Mouse (Mus musculus) T-helper 2 cell (primary cell): ENCODE data around the gene Tet3.

Source experiments
- in situ Hi-C: fragments of 300-600 bp; cut with MboI, MseI; formaldehyde crosslinking; loops from one replicate; pipeline ENCODE4 v1.15.1; 2025; ENCODE audit warnings: high pct_unique_total_duplicates

Gene Tet3

DNA sequence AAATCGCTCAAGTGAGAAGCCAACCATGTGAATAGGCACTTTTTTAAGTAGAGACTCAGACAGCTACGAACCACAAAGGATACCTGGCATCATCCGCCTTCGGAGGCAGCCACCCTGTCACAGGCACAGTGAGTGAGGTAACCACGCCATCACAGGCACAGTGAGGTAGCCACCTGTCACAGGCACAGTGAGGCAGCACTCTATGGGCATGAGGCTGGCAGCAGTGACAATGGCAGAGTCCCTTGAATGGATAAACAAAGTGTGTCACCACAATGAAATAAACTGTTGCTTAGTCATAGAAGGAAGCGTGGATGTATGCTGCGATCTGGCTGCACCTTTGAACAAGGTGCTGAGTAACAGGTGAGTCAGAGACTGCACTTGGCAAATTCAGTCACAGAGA, 19.7 kb upstream of the Tet3 start:
- in situ Hi-C loops, result no loop called here

DNA sequence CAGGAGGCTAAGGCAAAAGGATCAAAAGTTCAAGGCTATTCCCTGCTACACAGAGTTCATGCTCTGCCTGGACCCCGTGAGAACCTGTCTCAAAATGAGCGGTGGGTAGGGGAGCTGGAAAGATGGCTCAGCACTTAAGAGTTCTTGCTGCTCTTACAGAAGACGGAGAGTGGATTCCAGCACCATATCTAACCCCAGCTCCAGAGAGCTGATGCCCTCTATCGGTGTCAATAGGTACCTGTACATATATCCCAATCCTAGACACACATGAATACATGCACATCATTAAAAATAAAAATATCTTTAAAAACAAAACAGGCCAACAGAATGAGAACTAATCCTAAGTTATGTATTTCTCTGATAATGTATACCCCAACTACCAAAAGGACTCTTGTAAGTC, 19.3 kb upstream of the Tet3 start:
- in situ Hi-C loops, result no loop called here

DNA sequence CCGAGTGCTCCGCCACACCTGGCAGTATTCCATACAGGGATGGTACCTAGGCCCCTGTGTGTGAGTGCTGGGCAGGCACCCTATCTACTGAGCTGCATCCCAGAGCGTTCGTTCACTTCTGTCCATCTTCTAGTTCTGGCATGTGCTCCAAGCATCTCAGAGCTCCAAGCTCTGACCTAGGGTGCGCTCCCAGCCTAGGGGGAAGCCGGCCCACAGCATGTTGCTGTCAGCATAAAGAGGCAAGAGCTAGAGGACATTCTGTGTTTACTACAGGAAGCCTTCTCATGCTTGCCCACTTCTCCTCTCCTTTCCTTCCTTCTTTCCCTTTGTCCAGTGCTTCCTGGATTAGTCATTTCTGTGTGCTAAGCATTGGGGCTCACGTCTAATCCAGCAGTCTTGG, 16.5 kb upstream of the Tet3 start:
- in situ Hi-C loops, result no loop called here

DNA sequence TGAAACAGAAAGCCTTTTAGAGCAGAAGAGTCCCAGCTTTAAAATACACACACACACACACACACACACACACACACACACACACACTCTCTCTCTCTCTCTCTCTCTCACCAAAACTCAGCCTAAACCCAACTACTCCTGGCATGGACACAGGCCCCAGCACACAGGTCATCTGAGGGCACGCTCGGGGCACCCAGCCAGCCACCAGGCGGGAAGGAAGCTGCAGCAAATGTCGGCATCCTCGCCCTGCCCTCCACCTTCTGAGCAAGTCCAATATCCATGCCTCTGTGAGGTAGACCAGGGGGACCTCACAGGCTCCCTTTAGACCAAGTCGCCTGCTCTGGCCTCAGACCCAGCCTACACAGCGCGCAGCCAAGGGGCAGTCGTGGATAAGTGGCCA, 14.4 kb upstream of the Tet3 start:
- in situ Hi-C loops, result no loop called here

DNA sequence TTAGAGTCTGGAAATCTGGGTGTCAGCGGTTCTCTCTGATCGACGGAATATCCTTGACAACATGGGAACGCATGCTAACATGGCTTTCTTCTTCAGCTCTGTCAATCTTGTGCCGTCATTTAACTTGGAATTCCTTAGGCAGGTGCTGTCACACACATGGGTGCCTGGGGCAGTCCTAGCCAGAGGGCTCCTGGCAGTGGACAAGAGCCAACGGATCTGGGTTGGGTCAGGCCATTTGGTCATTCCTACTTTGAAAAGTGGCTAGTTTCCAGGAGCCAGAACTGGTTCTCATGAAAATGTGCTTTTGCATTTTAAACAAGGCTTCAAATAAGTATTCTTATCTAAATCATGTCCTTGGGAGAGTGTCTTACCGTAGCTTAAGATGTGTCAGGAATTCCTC, 12.9 kb upstream of the Tet3 start:
- in situ Hi-C loops, result no loop called here

- in situ Hi-C loops, result loop anchor here (5.0 kb wide), 1 partner anchor 33 kb away; no protein-coding TSS in a partner anchor
These were observed 5.1 kb upstream of the Tet3 start for GRCm38 (mm10) chr6:83464011-83464410.

DNA sequence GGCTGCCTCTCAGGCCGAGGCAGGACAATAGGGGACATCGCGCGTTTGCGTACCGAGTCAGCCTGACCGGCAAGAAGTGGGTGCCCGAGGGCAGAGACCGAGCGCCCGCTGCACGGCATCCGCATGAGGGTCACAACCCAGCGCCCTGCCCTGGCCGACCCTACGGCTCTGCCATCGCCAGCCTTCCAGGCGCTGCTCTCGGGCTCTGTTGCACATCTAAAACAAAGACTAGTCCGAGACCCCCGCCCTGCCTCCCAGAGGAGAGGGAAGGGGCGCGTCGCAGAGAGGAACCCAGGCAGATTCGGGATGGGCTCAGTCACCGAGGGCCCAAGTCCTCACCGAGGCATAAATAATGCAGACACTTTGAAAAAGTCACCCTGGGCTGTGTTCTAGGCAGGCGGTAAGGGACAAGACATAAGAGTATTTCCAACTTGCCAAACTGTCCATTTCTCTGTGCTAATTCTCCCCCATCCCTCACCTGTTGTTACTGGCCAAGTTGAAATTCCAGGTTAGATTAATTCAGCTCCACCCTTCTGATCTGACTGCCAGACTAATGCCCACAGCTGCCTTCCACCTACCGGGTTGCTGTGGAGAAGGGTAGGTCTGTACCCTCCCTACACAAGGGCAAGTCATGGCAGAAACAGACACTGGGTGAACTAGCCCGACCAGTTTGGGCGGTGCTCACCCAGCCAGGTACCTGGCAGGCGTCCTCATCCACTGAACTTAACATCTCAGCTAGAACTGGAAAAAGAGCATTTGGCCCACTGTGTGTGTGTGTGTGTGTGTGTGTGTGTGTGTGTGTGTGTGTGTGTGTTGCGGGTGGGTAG, 1.7 kb downstream of the Tet3 start:
- in situ Hi-C loops, result no loop called here

GRCm38 (mm10) chr6:83456131-83456983, 2.5 kb downstream of the Tet3 start:
- in situ Hi-C loops, result no loop called here

DNA sequence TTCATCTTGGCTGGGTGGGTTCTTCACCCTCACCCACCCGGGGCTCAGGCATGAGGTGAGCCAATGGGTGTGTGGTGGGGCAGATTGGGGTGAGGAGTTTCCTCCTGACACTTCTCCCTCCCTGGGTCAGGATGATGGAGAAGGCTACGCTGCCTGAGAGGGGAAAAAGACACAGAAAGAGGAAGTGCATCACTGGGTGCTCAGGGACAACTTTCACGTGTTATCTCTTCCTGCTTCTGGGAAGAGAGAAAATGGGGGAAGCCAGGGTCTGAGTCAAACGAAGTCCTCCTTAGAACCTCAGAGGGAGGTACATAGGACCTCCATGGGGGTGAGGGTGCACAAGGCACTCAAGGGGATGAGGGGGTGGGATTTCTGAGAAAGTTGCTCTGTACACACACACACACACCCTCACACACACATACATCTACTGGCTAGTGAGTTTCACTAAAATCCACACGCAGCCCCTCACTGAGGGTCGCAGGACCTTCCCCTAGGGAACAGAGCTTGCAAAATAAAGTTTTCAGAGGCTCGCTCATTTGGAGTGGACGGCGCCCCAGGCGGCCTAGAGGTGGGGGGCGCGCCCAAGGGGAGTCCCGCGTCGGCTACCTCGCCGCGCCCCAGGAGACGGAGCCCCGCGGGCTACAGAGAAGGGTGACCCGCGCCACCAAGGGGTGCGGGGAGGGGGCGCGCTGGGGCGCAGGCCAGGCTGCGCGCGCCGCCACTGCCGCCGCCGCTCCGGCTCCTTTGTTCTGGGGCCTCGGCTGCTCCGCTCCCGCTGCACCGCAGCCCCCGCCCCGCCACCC, 3.4 kb downstream of the Tet3 start:
- in situ Hi-C loops, result no loop called here

DNA sequence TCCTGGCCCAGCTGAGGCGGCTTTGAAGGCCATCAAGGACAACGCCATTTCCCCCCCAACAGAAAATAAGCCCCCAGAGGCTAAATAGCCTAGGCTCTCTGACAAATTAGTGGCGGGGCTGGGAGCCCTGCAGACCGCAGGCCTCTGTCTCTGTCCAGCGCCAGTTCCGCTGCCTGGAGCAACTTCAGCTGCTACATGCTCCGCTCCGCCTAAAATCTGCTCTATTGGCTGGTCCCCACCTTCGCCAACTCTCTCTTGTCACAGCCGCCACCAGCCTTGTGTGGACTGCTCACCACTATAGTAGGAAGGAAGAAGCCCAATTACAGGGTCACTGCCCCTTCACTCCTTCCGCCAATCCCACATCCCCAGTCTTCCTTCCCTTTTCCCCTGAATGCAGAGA, 5.2 kb downstream of the Tet3 start:
- in situ Hi-C loops, result no loop called here

- in situ Hi-C loops, result no loop called here
These were observed 8.2 kb downstream of the Tet3 start for GRCm38 (mm10) chr6:83450451-83451303.

GRCm38 (mm10) chr6:83449440-83449839, 9.4 kb downstream of the Tet3 start:
- in situ Hi-C loops, result no loop called here

DNA sequence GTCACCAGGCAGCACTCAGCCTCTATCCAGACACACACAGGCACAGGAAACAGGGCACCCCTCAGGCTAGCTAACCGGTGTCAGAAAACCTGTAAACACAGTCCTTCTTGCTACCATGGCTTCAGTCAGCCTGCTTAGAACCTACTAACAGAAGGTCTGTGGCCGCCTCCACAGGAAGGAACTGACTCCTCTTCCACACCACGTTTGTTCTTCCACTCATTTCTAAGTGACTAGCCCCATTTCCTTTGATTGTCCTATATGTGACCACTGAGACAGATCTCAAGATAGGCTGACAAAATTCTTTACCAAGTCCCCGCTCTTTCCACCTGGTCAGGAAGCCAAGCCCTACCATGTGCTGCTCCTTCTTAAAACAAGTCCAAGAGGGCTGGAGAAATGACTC, 10.0 kb downstream of the Tet3 start:
- in situ Hi-C loops, result no loop called here

DNA sequence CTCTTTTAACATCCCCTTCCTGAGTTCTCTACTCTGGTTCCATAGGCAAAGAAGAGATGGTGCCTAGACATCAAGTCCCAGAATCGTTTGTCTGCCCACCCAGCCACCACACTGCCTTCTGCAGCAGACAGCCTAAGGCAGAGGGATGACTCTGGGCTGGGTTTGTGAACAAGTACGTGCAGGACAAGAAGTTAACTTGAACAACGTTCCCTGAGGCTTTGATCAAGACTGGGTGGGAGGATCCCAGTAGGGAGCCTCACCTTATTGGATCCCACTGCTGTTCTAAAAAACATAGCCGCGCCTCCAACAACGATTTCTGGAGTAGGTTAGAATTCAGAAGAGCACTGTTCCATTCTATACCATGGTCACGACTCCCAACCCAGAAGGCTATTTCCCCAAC, 11.9 kb downstream of the Tet3 start:
- in situ Hi-C loops, result no loop called here

- in situ Hi-C loops, result no loop called here
These were observed 13.1 kb downstream of the Tet3 start for GRCm38 (mm10) chr6:83445796-83446195.

DNA sequence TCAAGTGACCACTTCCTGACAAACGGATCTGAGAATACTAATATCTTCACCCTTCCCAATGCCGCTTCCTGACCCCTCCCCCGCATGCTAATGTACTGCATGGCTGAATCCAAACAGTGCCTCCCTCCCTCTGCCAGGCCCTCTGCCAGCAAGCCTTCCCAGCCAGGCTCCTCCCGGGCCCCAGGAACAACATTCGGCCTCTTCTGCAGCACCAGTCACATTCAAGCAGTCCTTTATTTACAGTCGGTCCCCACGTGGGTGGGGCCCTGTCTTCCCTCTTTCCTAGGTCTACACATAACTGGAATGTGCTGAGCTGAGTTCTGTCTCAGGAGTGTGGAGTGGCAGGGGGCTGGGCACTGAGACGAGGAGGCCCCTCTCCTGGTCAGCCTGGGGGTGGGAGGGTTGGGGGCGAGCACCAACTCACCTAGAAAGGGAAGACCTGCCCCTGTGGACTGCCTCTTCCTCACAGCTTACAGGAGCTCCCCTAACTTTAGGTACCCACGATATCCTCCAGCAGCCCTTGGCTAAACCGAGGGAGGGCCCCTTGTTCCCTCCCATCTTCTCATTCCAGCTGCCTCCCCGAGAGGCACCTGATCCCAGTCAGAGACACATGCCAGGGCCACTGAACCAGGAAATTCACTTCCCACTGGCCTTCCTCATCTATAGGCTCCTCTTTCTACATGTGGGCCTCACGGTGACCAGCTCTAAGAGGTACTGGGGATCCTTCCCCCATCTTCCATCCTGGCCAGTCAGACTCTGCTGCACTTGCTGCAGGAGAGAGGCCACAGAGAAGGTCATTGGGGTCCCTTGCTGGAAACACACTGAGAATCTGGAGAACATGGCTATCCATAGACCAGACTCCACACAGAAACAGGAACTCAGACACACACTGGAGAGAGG, 15.2 kb downstream of the Tet3 start:
- in situ Hi-C loops, result no loop called here

- in situ Hi-C loops, result no loop called here
These were observed 16.2 kb downstream of the Tet3 start for GRCm38 (mm10) chr6:83442639-83443038.

DNA sequence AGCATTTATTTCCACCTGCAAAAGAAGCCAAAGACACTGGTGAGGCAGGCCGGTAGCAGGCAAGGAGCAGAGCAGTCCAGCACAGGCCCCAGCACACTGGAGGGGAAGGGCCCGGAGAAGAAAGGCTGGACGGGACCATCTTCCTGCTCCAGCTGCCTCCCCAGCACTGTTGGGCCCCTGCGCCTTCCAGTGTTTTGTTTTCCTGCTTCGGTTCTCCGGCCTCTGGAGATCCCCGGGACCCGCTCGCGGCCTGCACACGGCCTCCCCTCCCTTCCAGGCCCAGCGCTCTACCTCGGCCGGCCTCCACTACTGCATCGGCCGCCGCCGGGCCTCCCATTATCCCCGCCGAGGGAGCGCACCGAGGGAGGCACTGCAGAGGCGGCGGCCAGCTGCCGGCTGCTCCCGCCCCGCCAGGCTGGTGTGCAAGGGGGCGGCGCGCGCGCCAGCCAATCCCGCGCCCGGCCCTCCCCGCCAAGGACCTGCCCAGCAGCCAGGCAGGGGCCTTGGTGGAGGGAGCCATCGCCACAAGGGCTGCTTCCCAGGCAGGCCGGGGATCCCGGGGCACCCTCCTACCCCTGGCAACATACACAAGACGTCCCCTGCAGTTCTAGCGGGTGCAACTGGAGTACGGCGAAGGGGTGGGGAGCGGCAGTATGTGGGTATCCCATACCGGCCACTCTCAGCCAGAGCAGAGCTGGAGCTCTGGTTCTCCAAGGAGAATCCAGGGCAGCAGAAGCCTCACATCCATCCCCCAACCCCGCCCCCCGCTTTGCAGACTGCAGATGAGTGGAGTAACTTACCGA, 17.4 kb downstream of the Tet3 start:
- in situ Hi-C loops, result no loop called here
